Mouse (Mus musculus): ENCODE results near the gene Zfp541.

- TF ChIP-seq TCF12 (IDR thresholded peaks at IDR 0.05; ENCODE audit: low read depth, low read length), result peak; percentile 26; the same call in 1 of the 2 replicates
- no peak for TF ChIP-seq CTCF (IDR thresholded peaks at IDR 0.05 in 2 of 3, conservative IDR thresholded peaks at IDR 0.05 in 1 of 3; ENCODE audit: control insufficient read depth in 1 of 3, insufficient read depth in 1 of 3, low read depth in 2 of 3, low read length in 3 of 3, poor library complexity in 1 of 3, severe bottlenecking in 1 of 3)
- TF ChIP-seq RCOR1 (IDR thresholded peaks at IDR 0.05; ENCODE audit: low read depth, low read length), result no peak
- TF ChIP-seq ZNF384 (IDR thresholded peaks at IDR 0.05; ENCODE audit: low read depth, low read length), result no peak
- no peak for TF ChIP-seq SIN3A (IDR thresholded peaks at IDR 0.05; ENCODE audit: low read length)
- TF ChIP-seq UBTF (IDR thresholded peaks at IDR 0.05; ENCODE audit: borderline replicate concordance, insufficient read depth, low read depth, low read length), result no peak
- TF ChIP-seq E2F4 (IDR thresholded peaks at IDR 0.05; ENCODE audit: borderline replicate concordance, low read depth, low read length), result no peak
- no peak for TF ChIP-seq TBP (IDR thresholded peaks at IDR 0.05; ENCODE audit: low read depth, low read length)
- no peak for TF ChIP-seq MAX (IDR thresholded peaks at IDR 0.05; ENCODE audit: low read length)
- no peak for TF ChIP-seq POLR2AphosphoS5 (IDR thresholded peaks at IDR 0.05; ENCODE audit: borderline replicate concordance, low read depth, low read length)
- no peak for TF ChIP-seq SMC3 (IDR thresholded peaks at IDR 0.05; ENCODE audit: low read depth, low read length)
- TF ChIP-seq MEF2A (IDR thresholded peaks at IDR 0.05; ENCODE audit: extremely low read depth, insufficient replicate concordance, low read depth, low read length, poor library complexity, severe bottlenecking), result no peak
- 0 out of 4 replicates have a peak, but pooled peaks of 1 of the 2 experiments have one; percentile 6 for TF ChIP-seq EP300 (IDR thresholded peaks at IDR 0.05; ENCODE audit: low read depth in 1 of 2, low read length in 2 of 2)
Observed at GRCm38 (mm10) chr7:16033059-16033458, 28.6 kb upstream of the Zfp541 start.
